Mouse (Mus musculus): ENCODE data around the gene Card6.

The Card6 gene

DNA sequence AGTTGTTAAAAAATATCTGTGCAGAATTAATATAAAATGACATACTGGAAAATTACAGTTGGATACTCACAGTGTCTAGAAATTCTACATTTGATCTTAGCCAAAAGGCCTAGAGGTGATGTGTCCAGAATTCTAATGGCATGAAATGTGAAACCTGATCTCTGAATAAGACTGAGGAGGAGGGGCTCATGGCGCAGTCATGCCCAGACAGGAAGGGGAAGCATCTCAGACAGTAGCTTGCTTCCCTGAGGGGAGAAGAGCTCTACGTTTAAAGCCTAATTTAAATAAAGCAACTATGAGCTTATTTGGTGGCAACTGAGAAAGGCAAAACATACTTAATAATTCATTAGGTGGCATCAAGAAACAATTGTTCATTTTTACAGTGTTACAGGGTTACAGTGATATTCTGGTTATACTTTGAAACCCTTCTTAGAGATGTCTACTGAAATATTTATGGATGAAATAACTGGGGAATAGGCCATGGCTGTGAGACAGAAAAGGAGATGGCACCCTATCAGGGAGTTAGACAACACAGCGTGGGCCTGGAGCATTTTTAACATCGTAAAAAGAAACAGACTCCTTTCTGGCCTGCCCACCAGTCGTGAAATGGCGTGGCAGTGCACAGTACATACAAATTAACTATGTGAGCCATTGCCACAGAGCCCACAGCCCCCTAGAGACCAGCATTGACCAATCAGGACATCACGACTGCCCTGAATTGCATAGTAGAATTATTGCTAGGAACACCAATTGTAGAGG, 19.3 kb downstream of the Card6 start:
- no peak for DNase-seq (ENCODE audit: low read depth)

DNA sequence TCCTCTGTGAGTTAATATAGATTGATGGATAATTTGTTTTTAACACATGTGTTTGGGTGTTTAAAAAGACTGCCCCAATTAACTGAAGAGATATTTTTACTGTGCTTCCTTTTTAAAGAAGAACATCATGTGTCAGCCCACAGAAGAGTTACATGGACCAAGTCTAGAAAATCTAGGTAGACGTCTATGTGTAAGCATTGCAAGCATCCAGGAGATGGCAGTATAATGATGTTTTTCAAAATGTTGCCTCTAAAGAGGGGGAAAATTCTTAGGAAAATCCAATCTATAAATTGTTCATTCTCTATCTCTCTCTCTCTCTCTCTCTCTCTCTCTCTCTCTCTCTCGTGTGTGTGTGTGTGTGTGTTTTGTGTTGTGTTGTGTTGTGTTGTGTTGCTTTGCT, 22.2 kb downstream of the Card6 start:
- peak; percentile 53 for DNase-seq (ENCODE audit: low read depth)

DNA sequence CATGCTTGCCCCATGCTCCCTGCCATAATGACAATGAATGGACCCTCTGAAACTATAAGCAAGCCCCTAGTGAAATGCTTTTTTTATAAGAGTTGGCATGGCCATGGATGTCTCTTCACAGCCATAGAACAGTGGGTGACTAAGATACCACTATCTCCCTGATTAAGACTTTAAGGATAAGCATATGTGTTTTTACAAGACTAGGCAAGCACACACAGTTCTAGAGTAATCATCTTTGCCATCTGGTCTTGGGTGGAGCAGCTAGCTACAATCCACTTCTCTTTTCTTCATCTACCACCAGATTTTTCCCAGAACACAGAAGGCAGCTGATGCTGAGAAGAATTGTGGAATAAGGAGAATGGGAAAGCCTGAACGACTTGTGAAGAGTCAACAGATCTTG, 27.1 kb downstream of the Card6 start:
- DNase-seq (ENCODE audit: low read depth), result no peak

DNA sequence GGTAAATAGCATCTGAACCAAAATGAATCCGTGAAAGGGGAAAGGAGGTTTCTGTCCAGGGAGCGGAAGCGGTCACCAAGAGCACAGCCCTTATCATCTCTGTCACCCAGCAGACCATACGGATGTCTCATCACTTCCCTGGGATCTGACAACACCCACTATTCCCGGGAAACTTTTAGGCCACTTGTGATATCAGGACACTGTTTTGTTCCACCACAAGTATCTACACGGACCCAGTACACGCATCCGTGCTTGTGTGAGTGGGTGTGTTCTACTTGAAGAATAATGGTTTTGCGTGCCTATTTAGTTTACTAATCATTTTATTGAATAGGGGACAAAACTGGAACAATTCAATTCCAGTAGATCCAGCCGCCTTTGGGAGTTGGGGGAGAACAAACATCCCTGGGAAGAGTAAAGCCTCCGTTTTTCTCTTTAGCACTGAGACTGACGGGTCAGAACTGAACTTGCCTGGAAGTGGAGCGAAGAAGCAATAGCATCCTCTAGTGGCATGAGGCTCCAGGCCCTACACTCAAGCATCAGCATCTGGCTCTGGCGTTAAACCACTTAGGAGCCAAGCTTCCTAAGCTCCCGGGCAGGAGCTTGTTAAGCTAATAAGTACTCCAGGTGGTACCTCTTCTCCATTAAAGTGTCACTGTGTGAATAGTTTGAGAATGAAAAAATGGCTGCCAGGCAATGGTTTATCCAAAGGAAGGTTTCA, 39.4 kb downstream of the Card6 start:
- DNase-seq (ENCODE audit: low read depth), result no peak

DNA sequence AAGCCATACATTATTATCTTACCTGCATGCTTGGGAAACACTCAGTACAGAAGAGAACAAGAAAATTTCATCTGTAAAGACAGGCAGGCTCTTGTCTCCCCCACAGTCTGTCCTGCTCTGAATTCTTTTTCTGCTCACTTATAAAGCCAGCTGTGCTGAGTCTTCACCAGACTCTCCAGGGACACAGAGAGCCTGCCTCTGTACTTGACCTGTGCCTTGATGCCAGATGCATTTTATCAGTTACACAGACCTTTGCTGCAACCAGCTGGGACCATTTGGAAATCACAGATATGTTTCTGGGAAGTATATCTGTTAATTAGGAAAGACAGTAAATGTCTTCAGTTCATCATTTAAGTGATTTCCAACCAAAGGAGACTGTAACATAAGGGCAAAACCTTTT, 44.7 kb downstream of the Card6 start, which contains the start of gene C7:
C7 (minus strand) TSS at position 106 of the 400 bp plus-strand sequence.
- DNase-seq (ENCODE audit: low read depth), result no peak
